Mouse (Mus musculus) layer of hippocampus, adult 2 months (tissue): ENCODE data around the gene Ank3. TPM values are rescaled to one million over a fixed set of nuclear protein-coding genes. Genes with fewer than 3 reads are reported as not detected.

Experiments
- DNase-seq, 2 experiments: peaks; one replicate each; pipeline ENCODE4 v3.0.0; 2022; ENCODE audit warnings: low spot score in 2 of 2
- H3K27ac ChIP-seq: fragments of 200-600 bp; 2 replicates; pipeline ENCODE4 v1.8.1; 2022
- H3K4me3 ChIP-seq: fragments of 200-600 bp; 2 replicates; pipeline ENCODE4 v1.8.1; 2022; ENCODE audit warnings: mild to moderate bottlenecking
- CTCF ChIP-seq: fragments of 200-600 bp; conservative IDR thresholded peaks from 2 replicates; pipeline ENCODE4 v1.8.1; 2022; ENCODE audit warnings: antibody characterized with exemption, mild to moderate bottlenecking, moderate library complexity
- total RNA-seq, 2 experiments: library from RNA; stranded (reverse); gene quantifications; 2 replicates each; pipeline ENCODE4 v1.2.3; 2021

The Ank3 gene
- total RNA-seq, 2 experiments from 2014 or later = 474 to 477 TPM

DNA sequence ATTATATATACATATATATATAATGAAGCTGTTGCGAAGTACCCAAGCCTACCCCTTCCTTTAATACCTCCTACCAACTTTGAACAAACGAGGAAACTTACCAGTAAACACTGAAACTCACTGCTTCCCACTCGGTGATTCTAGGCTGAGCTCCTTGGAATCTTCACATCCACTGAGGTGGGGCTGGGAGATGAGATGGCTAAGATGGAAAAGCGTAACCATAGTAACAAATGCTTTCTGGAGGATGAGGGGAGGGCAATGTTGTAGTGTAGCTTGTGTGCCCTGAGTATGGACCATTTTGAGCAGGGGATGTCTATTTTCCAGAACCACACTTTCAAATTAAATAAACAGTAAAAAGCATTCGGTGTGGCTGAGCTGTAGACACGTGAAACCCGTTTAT lies 364.4 kb downstream of the Ank3 start:
- H3K4me3 ChIP-seq = no peak overlapping the region
- peak overlapping the region; percentile 49 for H3K27ac ChIP-seq
- no peak for TF ChIP-seq CTCF
- no peak for DNase-seq

DNA sequence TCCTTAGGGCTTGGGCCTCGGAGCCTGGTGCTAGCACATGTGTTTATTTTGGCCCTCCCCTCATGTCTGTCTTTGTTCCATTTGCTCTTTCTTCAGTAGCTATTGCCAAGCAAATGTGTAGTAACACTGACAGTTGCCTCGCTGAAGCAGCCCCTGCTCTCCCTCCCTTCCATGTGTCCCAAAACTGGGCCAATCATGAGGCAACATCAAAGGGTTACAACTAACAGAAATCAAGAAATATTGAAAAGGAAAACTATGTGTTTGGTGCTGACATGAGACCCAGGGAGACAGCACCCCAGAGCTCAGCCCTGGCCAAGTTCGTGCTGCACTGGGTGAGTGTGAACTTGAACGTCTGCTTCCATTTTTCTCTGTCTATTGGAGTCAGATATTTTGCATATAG lies 365.8 kb downstream of the Ank3 start:
- Histone ChIP-seq H3K27ac (peak overlapping the region; percentile 43), H3K4me3 (no peak overlapping the region)
- no peak for DNase-seq
- no peak for TF ChIP-seq CTCF

DNA sequence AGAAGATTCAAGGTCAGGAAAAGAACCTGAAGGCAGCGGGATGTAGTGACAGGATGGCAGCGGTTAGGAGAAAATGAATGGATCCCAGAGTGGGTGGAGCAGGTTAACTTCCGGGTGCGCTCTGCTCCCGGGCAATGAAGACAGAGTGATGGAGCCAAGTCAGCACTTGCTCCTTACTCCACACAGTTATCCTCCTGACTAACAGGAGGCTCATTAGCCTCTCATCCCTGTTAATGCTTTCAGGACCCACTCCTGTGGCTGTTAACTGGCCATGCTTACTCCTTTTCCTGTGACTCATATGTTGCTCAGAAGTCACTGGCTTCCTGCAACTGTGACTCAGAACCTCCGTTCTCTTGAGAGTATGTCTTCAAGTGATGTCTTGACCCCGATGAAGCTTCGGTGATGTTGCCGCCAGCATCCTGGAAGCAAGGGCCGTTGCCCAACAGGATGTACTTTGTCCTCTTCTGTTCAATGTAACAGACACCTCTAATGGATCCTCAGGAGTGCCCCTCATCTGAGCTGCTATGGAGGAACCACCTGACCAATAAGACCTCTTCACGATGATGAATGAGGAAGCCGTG lies 378.6 kb downstream of the Ank3 start:
- H3K4me3 ChIP-seq = no peak overlapping the region
- H3K27ac ChIP-seq = 0 out of 2 replicates have a peak overlapping the region, but pooled peaks have one; percentile 32
- no peak for TF ChIP-seq CTCF
- no peak for DNase-seq

DNA sequence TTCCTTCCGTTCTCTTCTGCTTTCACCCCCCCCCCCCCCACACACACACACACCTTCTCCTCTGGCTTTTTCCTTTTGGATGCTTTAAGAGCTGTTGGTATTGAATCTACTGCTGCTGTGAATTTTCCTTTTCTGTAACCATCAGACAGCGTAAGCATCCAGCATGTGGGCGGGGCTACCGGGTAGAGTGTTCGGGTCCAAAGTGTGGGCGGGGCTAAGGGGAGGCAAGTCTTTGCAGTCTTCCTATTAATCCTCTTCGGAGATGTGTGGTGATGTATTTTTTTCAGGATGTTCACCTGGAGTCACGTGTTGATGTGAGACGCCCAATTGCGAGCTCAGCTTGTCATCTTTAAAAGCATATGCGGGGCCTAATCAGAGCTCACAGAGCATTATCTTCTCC lies 379.2 kb downstream of the Ank3 start:
- no peak for TF ChIP-seq CTCF
- H3K27ac ChIP-seq = peak overlapping the region; percentile 51; the same call in 1 of the 2 replicates
- no peak for DNase-seq
- no peak overlapping the region for H3K4me3 ChIP-seq

DNA sequence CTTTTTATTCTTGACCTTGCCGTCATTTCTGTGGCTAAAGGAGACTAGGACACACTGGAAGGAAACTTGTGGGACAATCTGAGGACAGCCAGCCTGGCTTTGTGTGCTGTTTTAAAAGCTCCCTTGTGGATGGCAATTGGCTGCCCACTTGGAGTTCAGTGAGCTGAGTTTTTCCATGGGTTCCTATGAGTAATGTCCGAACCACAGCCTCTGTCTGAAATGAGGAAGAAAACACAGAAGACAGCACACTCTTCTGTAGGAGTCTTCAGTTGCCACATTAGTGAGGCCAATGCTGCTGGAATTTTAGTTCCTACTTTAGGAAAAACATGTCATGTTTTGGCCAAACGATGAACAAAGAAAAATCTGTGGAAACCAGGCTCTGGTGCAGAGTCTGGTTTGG lies 380.7 kb downstream of the Ank3 start:
- TF ChIP-seq CTCF = no peak
- Histone ChIP-seq H3K27ac (peak overlapping the region; percentile 51), H3K4me3 (no peak overlapping the region)
- DNase-seq = no peak

DNA sequence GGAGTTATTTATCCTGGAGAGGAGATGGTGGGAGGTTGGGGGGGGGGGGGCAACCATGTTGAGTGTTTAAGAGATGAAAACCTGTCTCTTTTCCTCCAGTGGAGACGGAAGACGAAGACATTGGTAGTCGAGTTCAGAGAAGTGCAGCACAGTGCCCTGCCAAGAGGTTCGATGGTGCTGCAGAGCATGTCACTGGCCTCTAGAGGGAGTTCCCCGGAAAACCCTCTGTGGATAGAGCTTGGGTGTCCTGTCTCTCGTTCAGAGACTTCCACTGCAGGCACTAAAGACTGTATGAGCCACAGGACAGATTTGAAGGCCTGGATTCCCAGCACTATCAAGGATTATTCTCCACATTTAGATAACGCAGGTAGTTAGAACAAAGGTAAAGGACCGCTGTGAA lies 382.9 kb downstream of the Ank3 start:
- TF ChIP-seq CTCF = peak; percentile 83
- H3K27ac ChIP-seq = peak overlapping the region; percentile 68; the same call in 1 of the 2 replicates
- peak in 1 of 2 experiments; percentile 71 for DNase-seq
- H3K4me3 ChIP-seq = peak overlapping the region; percentile 10; the same call in 1 of the 2 replicates

DNA sequence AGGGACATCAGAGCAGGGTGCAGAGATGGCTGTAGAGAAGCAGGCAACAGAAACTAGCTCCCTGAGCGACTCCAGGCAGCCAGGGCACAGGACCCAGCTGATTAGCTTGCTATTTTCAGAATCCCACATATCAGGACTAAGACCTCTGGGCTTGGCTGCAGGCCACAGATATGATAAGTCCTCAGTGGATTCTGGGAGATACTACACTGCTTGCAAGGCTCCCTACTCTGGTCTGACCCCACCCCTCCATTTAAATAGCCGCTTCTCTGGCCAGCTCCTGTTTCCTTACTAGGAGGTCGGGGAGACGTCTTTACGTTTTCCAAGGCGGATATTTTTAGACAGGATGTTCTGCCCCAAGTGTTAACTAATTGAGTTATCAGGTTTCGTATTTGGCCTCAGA lies 386.7 kb downstream of the Ank3 start:
- peak overlapping the region; percentile 7; the same call in 1 of the 2 replicates for H3K27ac ChIP-seq
- H3K4me3 ChIP-seq = no peak overlapping the region
- DNase-seq = no peak
- TF ChIP-seq CTCF = no peak

DNA sequence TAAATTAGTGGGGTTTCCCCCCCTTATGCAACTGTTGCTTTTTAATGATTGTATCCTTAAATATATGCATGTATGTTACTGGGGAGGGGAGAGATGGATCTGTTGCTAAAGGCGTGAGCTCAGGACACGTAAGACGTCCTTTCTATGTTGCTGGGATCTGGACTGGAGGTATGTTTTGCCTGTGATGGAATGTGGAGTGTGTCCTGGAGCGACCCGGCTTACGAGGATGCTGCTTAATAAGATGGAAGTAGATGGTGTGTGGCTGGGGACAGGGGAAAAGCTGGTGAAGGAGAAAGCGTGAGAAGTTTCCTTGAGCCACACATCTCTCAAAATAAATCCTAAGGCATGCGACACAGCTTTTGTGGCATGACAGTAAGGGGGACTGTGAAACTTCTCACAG lies 387.1 kb downstream of the Ank3 start:
- Histone ChIP-seq H3K27ac (no peak overlapping the region), H3K4me3 (no peak overlapping the region)
- DNase-seq = no peak
- no peak for TF ChIP-seq CTCF

DNA sequence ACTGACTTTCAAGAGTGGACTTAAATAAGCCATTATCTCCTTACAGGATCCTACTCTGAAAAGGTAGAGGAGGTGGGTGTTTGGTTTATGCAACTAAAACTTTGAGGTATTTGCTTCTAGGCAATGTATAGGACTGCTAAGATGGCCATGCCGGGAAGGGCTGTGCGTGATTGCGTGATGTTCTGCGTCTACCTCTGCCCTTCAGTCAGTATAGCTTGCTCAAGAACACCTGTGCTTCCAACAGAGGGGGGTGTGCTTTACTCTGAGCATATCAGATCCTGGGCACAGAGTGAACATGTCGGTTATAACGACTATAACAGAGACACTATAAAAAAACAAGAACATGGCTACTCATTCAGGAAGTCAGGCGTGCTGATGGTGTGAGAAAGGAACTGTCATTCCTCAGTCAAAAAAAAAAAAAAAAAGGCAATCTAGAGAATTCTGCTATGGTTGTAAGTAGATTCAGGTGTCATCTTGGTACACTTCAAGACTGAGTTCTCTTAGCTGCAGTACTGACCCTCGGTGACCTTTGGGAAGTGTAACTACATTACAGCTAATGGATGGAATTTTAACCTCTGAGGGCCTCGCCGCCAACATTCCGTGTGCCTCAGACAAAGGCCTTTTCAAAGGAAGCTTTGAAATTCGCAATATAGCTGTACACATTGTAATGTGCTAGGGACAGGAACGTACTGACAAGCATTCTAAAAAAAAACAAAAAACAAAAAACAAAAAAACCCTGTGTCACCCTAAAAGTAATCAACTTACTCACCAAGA lies 387.8 kb downstream of the Ank3 start:
- Histone ChIP-seq H3K4me3 (no peak overlapping the region), H3K27ac (peak overlapping the region; percentile 82)
- no peak for TF ChIP-seq CTCF
- no peak for DNase-seq

DNA sequence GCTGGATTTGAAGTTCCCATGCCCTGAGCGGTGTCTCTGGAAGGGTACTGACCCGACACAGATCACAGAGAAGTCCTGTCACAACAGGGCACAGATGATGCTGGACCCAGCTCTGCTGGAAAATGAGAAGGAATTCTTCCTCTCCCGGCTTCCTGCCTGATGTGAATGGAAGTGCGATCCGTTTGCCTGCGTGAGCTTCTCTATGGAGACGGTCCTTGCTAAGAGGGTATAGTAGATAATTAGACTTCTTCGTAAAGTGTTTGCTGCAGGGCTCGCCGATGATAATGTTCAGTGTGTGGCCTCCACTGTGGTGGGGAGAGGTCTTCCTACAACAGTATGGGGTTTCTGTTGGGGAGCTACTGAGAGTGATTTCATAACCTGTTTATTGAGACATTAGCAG lies 388.8 kb downstream of the Ank3 start:
- TF ChIP-seq CTCF = no peak
- peak overlapping the region; percentile 82 for H3K27ac ChIP-seq
- no peak for DNase-seq
- H3K4me3 ChIP-seq = peak overlapping the region; percentile 27

DNA sequence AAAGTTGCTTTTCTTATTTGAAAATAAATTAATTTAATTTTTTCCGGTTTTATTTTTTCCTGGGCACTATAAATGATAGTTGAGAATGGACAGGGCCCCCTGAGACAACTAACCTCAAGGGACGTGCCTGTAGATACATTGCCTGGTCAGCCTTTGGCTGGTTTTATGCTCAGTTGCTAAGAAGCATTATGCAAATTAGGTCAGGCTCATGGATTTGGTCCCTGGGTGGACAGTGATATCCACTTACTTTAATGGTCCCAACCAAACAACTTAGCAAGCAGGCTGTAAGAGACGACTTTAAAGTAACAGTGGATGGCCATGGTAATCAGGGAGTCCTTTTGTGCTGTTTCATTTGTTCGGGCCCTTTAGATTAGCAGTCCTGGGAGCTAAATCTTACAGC lies 392.0 kb downstream of the Ank3 start:
- DNase-seq = no peak
- no peak overlapping the region for H3K27ac ChIP-seq
- H3K4me3 ChIP-seq = no peak overlapping the region
- TF ChIP-seq CTCF = no peak

DNA sequence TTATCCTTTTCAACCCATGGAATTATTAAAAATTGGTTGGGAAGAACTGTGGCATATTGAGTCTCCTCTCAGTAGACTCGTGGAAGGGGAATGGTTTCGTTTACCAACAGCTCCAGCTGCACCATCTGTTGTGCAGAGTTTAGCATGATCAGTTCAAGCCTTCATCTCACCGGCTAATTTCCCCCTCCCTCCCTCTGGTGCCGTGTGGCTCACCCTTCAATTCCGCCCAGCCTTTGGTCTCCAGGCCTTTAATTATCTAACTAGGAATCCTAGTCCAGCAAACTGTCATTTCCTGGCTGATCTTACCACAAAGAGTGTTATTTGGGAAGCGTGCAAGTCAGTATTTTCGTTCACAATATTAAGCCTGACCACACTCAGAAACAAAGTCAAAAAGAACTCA lies 393.4 kb downstream of the Ank3 start:
- no peak for DNase-seq
- TF ChIP-seq CTCF = no peak
- peak overlapping the region; percentile 73 for H3K27ac ChIP-seq
- no peak overlapping the region for H3K4me3 ChIP-seq

DNA sequence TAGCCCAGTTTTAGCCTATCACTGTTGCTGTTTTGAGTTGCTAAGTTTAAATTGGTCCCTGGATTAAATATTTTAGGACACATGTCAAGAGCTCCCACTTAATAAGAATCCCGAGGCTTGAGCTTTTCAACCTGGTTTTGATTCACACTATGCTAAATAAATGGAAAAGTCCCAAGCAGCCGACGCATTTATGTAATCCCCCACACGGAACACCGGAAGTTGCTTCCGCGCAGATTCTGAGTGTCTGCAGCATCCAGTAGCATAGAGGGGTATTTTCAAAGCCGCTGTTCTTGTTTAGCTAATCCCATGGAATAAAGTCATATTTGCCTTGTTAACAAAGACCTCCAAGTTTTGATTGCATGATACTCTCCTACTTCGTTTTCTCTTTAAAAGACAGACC lies 393.8 kb downstream of the Ank3 start:
- no peak for TF ChIP-seq CTCF
- Histone ChIP-seq H3K27ac (peak overlapping the region; percentile 73), H3K4me3 (no peak overlapping the region; the same call in 1 of the 2 replicates)
- peak; percentile 46 to 47 for DNase-seq

DNA sequence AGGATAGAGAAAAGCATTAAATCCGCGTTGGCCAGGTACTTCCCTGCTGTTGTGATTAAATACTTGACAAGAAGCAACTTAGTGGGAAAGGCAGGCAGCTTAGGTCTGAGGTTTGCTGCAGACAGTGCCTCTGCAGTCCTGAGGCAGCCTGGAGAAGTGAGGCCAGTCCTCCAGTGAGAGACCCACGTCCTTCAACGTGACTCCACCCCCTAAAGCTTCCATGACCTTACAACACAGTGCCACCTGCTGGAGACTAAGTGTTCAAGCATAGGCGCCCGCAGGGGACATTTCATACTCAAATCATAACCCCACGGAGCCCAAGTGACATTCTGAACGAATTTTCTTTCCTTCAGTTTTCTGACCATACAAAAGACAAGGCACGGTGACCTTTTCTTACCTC lies 394.5 kb downstream of the Ank3 start:
- peak; percentile 47 to 60 for DNase-seq
- Histone ChIP-seq H3K4me3 (no peak overlapping the region), H3K27ac (peak overlapping the region; percentile 73)
- TF ChIP-seq CTCF = peak; percentile 87
